Mouse (Mus musculus) embryonic facial prominence, embryonic 12.5 days (tissue): ENCODE results near the gene Ltb. TPM values are rescaled to one million over a fixed set of nuclear protein-coding genes. Genes with fewer than 3 reads are reported as not detected.

ENCODE experiments used
- ATAC-seq: fragments of 200-750 bp; cut with Nextera tagmentation; 2 replicates; pipeline ENCODE4 v1.8.0; 2017; ENCODE audit not compliant: insufficient number of reproducible peaks, insufficient read depth, low FRiP score, low TSS enrichment
- H3K27ac ChIP-seq: fragments of 300-500 bp; sonication (generic); 2 replicates; pipeline ENCODE4 v1.5.1; 2016; ENCODE audit warnings: mild to moderate bottlenecking
- H3K27me3 ChIP-seq: fragments of 300-500 bp; sonication (generic); 2 replicates; pipeline ENCODE4 v1.6.1; 2016; ENCODE audit warnings: mild to moderate bottlenecking, moderate library complexity
- H3K36me3 ChIP-seq: fragments of 300-500 bp; sonication (generic); 2 replicates; pipeline ENCODE4 v1.6.1; 2016; ENCODE audit warnings: mild to moderate bottlenecking
- H3K4me1 ChIP-seq: fragments of 300-500 bp; sonication (generic); 2 replicates; pipeline ENCODE4 v1.6.1; 2016
- H3K4me2 ChIP-seq: fragments of 300-500 bp; sonication (generic); replicated peaks from 2 replicates; pipeline ENCODE4 v1.6.1; 2016; ENCODE audit warnings: mild to moderate bottlenecking, moderate library complexity
- H3K4me3 ChIP-seq: fragments of 300-500 bp; sonication (generic); 2 replicates; pipeline ENCODE4 v1.5.1; 2016; ENCODE audit warnings: mild to moderate bottlenecking
- H3K9ac ChIP-seq: fragments of 300-500 bp; sonication (generic); 2 replicates; pipeline ENCODE4 v1.6.1; 2016; ENCODE audit warnings: mild to moderate bottlenecking, moderate library complexity
- H3K9me3 ChIP-seq: fragments of 300-500 bp; sonication (generic); 2 replicates; pipeline ENCODE4 v1.6.1; 2016; ENCODE audit warnings: mild to moderate bottlenecking, moderate library complexity
- WGBS: fragments of 180-500 bp; shearing (Covaris S2); methylation state at CpG from one replicate; pipeline ENCODE4 v1.1.7; 2016; 5-methylcytosine and 5-hydroxymethylcytosine counted together
- polyA plus RNA-seq: library from polyadenylated mRNA; unstranded; fragments of >200 nt; fragmentation: Nextera tagmentation; extraction: Ambion mirVana; gene quantifications from 2 replicates; pipeline ENCODE4 v1.2.1, GENCODE M21; 2016

The Ltb gene
- polyA plus RNA-seq, 1 experiment from 2014 or later: 0.95 TPM

DNA sequence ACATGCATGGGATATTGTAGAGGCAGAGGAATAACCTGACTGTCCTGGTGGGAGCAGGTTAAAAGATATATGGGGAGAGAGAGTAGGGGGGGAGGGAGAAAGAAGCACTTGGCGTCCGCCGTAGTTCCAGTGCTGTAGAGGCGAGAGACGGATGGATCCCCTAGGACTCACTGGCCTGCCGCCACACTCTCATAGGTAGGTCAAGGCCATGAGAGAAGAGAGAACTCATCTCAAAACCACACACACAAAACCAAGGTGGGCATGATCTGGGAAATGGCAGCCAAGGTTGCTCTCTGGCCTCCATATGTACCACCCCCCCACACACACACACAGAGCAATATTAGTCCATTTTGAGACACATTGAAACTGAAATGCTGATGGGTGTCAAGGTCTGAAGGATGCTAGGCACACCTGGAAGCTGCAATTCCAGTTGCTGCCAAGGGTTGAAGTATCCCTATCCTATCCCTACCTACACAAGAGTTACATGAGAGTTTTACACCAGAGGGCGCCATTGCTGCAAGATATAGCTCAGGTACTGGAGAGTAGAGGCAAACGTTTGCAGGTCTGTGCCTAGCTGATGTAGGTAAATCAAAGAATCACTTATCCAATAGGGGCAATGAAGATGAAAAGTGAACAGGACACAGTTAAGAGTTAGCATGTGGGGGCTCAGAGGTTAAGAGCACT lies 27.7 kb upstream of the Ltb start:
- Histone ChIP-seq H3K27ac (peak overlapping the region; percentile 97), H3K9ac (no peak overlapping the region), H3K27me3 (no peaks in the 10 kb centered on the region), H3K4me3 (no peak overlapping the region), H3K4me2 (peak overlapping the region; percentile 45), H3K4me1 (peaks cover 18% of the 10 kb centered on the region), H3K9me3 (no peaks in the 10 kb centered on the region), H3K36me3 (peaks cover 9% of the 10 kb centered on the region)
- 67% methylated on average over 8 of the region's 8 CpGs for WGBS
- ATAC-seq: no peak

DNA sequence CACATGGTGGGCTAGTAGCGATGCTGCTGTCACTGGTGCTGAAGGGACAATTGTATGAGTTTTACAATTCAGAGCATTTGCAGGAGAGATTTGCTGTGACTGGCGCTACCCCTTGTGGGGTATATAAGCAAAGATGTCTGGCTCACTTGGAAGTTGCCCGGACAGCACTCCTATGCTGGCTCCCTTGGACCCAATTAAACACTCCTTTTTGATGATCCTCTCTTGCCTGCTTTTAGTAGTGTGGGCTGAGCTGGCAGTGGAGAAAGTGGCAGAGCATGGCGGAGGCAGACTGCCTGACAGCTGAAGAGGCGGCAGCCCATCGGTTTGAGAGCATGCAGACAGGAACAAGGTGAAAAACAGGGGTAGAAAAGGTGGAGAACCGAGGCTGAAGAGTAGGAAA lies 26.4 kb upstream of the Ltb start:
- 87% methylated on average over 7 of the region's 7 CpGs for WGBS
- no peak for ATAC-seq
- no peak overlapping the region for H3K27ac ChIP-seq
- H3K4me3 ChIP-seq: no peak overlapping the region
- no peak overlapping the region for H3K4me2 ChIP-seq
- H3K4me1 ChIP-seq: peaks cover 10% of the 10 kb centered on the region
- H3K9ac ChIP-seq: no peak overlapping the region
- H3K36me3 ChIP-seq: no peaks in the 10 kb centered on the region
- no peaks in the 10 kb centered on the region for H3K27me3 ChIP-seq
- H3K9me3 ChIP-seq: no peaks in the 10 kb centered on the region

DNA sequence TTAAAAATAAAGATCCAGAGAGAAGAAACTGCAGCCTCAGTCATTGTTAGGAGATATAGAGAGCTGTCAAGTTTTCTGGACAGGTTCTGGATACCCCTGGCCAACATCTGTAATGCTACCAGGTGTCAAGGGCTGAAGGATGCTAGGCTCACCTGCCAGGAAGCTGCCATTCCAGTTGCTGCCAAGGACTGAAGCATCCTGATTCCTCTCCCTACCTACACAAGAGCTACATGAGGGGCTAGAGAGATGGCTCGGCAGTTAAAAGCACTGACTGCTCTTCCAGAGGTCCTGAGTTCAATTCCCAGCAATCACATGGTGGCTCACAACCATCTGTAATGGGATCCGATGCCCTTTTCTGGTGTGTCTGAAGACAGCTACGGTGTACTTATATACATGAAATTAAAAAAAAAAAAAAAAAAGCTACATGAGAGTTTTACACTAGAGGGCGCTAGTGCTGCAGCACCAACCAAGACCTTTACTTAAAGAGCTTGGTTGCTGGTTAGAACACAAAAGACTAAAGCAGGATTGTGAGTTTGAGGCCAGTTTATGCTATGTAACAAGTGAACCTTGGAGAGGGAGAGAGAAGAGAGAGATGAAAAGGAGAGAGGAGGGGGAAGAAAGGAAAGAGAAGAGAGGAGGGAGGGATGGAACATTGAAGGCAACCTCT lies 25.6 kb upstream of the Ltb start:
- ATAC-seq: no peak
- Histone ChIP-seq H3K27ac (no peak overlapping the region), H3K36me3 (no peaks in the 10 kb centered on the region), H3K4me2 (no peak overlapping the region), H3K4me1 (peaks cover 6% of the 10 kb centered on the region; the same call in 1 of the 2 replicates), H3K9me3 (no peaks in the 10 kb centered on the region), H3K4me3 (no peak overlapping the region), H3K27me3 (no peaks in the 10 kb centered on the region), H3K9ac (no peak overlapping the region)
- WGBS: 26% methylated on average over 4 of the region's 4 CpGs

DNA sequence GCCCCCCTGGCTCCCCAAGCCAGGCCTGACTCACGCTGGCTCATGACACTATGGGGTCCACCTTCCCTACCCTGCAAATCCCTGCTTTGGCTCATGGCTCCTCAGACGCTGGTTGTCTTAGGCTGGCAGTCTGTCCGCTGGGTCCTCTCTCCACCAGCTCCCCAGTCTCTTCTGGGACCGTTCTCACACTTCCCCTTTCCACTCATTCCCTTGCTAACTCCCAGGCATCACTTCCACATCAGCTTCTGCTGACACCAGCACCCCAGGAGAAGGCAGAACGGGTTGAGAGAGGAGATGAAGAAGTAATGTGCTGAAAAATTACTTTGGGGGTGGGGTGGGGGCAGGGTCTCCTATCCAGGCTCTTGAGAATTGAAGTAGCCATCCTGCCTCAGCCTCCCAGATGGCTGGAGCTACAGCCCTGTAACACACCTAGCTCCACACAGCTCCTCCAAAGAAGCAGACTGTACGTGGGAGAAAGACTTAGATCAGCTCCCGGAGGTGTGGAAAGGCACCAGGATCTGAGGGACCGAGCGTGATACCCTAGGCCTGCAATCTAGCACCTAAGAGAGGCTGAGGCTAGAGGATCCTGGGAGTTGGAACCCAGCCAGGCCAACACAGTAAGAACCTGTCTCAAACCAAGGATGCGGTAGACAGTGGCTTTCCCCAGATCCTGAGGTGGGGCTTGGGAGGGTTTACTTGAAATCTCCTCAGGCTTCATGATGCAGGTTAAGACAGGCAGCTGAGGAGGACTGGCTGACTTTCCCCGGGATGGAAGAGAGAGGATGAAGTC lies 21.6 kb upstream of the Ltb start:
- Histone ChIP-seq H3K4me2 (no peak overlapping the region), H3K4me3 (no peak overlapping the region), H3K9me3 (no peaks in the 10 kb centered on the region), H3K9ac (no peak overlapping the region), H3K27me3 (no peaks in the 10 kb centered on the region), H3K27ac (no peak overlapping the region), H3K36me3 (no peaks in the 10 kb centered on the region), H3K4me1 (no peaks in the 10 kb centered on the region)
- 68% methylated on average over 11 of the region's 11 CpGs for WGBS
- no peak for ATAC-seq

DNA sequence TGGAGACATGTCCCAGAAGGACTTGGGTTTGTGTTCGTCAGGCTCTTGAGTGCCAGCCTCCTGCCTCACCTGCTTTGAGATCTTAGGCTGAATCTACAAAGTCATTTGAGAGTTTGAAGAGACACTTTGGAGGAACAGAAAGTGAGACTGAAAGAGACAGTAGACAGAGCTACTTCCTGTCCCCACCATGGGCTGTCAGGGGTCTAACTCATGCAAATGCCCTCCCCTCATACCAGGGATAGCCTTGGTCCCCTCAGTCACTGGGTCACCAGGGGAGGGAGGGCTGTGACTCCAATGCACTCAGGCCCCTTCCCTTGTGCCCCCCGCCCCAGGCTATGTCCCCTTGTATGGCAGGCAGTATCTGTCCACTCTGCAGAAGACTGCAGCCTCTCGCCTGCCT lies 20.9 kb upstream of the Ltb start:
- H3K9ac ChIP-seq: 0 out of 2 replicates have a peak overlapping the region, but pooled peaks have one; percentile 24
- H3K4me2 ChIP-seq: no peak overlapping the region
- no peak overlapping the region for H3K4me3 ChIP-seq
- H3K27me3 ChIP-seq: no peaks in the 10 kb centered on the region
- no peak for ATAC-seq
- H3K9me3 ChIP-seq: no peaks in the 10 kb centered on the region
- no peak overlapping the region for H3K27ac ChIP-seq
- WGBS: 73% methylated on average over 3 of the region's 3 CpGs
- no peaks in the 10 kb centered on the region for H3K36me3 ChIP-seq
- H3K4me1 ChIP-seq: no peaks in the 10 kb centered on the region

DNA sequence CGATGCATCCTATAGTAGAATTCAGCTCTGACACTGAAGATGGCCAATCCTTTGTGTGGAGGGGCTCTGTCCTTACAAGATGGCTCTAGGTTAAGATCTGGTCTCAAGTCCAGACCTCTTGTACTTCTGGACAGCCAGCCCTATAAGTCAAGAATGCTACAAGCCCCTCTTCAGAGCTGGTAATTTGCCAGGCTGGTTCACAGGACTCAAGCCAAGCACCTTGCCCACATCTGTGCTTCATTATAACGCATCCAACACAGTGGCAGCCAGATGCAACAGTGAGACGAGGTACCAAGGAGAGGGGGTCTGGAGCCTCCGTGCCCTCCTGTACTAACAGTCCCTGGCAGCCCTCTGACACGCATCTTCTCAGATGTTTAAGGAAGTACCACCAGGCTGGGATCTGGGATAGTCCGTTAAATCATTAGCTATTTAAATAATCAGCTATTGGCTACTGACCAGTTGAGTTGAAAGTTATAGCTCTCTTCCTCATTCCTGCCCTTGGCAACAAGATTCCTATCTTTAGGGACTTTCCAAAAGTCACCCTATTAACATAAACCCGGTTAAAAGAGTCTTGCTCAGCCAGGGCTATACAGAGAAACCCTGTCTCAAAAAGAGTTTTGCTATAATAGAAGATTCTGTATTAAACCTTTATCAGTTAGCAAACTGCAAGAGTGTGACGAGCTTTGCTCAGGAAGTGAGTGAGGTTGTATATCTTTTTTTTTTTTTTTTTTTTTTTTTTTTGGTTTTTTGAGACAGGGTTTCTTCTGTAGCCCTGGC lies 19.9 kb upstream of the Ltb start:
- Histone ChIP-seq H3K4me2 (no peak overlapping the region), H3K36me3 (no peaks in the 10 kb centered on the region), H3K9me3 (no peaks in the 10 kb centered on the region), H3K9ac (0 out of 2 replicates have a peak overlapping the region, but pooled peaks have one; percentile 24), H3K4me3 (no peak overlapping the region), H3K27me3 (no peaks in the 10 kb centered on the region), H3K27ac (no peak overlapping the region), H3K4me1 (no peaks in the 10 kb centered on the region)
- no peak for ATAC-seq
- WGBS: 52% methylated on average over 8 of the region's 8 CpGs

DNA sequence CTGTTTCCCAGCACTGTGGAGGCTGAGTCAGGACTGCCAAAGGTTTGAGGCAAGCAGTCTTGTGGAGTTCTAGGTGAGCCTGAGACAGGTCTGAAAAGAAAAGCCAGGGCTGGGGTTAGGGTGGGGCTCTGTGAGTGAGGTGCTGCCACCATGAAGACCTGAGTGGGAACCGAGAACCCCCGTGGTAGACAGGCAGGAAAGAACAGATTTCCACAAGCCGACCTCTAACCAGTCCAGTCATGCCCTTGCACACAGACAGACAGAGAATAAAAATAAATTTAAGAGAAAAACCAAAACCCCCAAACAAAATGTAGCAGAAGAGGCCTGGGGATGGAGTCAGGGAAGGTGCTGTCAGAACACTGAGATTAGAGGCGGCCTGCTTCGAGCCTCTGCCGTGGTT lies 18.9 kb upstream of the Ltb start:
- WGBS: 77% methylated on average over 6 of the region's 6 CpGs
- no peak overlapping the region for H3K4me3 ChIP-seq

DNA sequence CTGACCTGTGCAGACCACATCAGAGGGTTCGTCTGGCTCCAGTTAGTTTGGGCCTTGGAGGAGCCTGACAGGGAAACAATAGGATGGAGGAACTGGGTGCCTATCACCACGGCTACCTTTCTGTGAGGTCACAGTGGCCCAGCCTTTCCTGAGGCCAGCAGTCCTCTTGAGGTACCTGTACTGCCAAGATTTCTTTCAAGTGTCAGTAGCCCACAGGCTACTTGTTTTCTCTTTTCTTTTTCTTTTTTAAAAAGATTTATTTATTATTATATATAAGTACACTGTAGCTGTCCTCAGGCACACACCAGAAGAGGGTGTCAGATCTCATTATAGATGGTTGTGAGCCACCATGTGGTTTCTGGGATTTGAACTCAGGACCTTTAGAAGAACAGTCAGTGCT lies 18.3 kb upstream of the Ltb start, which contains the start of gene Aif1:
TSS of gene Aif1 (minus strand) at position 101 of the 400 bp plus-strand sequence.
- no peak within 1 kb of the TSS for H3K9ac ChIP-seq
- no peak within 1 kb of the TSS for H3K4me3 ChIP-seq
- ATAC-seq: no peak
- H3K4me2 ChIP-seq: no peak within 1 kb of the TSS
- H3K27me3 ChIP-seq: no peaks in the 10 kb centered on the region
- 33% methylated on average over 2 of the region's 2 CpGs for WGBS
- H3K27ac ChIP-seq: no peak within 1 kb of the TSS
- H3K36me3 ChIP-seq: no peaks in the 10 kb centered on the region
- H3K4me1 ChIP-seq: no peaks in the 10 kb centered on the region
- no peaks in the 10 kb centered on the region for H3K9me3 ChIP-seq

More for the DNA sequence above, 18.9 kb upstream of the Ltb start:
- Histone ChIP-seq H3K27ac (no peak overlapping the region), H3K9me3 (no peaks in the 10 kb centered on the region), H3K9ac (no peak overlapping the region), H3K36me3 (no peaks in the 10 kb centered on the region), H3K27me3 (no peaks in the 10 kb centered on the region), H3K4me2 (no peak overlapping the region), H3K4me1 (no peaks in the 10 kb centered on the region)
- no peak for ATAC-seq

DNA sequence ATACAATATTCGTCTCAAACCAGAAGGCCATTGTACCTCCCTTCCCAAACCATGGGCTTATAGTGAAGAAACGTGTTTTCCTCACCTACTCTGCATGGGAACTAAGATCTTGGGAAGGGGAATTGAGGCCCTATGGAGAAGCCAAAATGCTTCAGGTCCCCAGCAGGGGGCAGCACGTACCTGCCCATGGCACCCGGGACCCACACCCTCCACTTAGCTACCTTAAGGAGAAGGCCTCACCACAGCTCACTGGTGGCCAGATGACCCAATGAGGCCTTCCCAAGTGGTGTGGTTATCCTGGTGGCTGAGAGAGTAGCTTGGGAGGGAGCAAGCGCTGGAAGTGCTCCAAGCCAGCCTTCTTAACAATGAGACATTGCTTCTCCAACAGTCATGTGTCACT lies 15.7 kb upstream of the Ltb start:
- H3K4me3 ChIP-seq: no peak overlapping the region
- no peak overlapping the region for H3K27ac ChIP-seq
- H3K9me3 ChIP-seq: no peaks in the 10 kb centered on the region
- H3K36me3 ChIP-seq: no peaks in the 10 kb centered on the region
- H3K4me1 ChIP-seq: no peaks in the 10 kb centered on the region
- 10% methylated on average over 5 of the region's 5 CpGs for WGBS
- H3K27me3 ChIP-seq: no peaks in the 10 kb centered on the region
- no peak overlapping the region for H3K9ac ChIP-seq
- peak; percentile 43; the same call in 1 of the 2 replicates for ATAC-seq
- no peak overlapping the region for H3K4me2 ChIP-seq

DNA sequence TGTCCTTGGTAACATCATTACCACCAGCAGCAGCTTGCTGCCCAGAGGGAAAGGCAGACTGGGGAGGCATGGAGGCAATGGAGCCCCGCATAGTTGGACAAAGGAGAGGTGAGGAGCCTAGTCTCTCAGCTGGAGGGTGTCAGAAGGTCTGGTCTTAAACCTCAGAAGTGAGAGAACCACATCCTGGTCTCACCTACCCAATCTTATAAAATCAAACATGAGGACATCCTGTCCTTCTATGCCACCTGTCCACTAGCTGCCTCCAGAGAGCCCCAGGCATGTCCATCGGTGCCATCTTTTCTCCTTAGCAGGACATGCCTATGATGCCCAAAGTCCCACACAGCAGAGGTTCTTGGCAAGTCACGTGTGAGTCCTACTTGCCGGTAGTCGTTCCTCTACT lies 14.1 kb upstream of the Ltb start:
- no peak for ATAC-seq
- Histone ChIP-seq H3K4me2 (no peak overlapping the region), H3K27ac (no peak overlapping the region), H3K4me3 (no peak overlapping the region), H3K9me3 (no peaks in the 10 kb centered on the region), H3K9ac (no peak overlapping the region), H3K27me3 (no peaks in the 10 kb centered on the region), H3K4me1 (no peaks in the 10 kb centered on the region), H3K36me3 (no peaks in the 10 kb centered on the region)
- WGBS: 89% methylated on average over 5 of the region's 5 CpGs
